Mouse (Mus musculus): ENCODE results near the gene Tmem120b. TPM values are rescaled to one million over a fixed set of nuclear protein-coding genes. Genes with fewer than 3 reads are reported as not detected.

The Tmem120b gene
- polyA plus RNA-seq, 1 experiment from 2014 or later, result 12.9 TPM

GRCm38 (mm10) chr5:123139722-123140627 is 71.8 kb downstream of the Tmem120b start:
- Histone ChIP-seq H3K27ac (peak overlapping the region; percentile 100), H3K36me3 (no peaks in the 10 kb centered on the region), H3K27me3 (replicated peaks) (no peaks in the 10 kb centered on the region), H3K4me3 (replicated peaks) (peak overlapping the region; percentile 60), H3K9ac (peak overlapping the region; percentile 88), H3K4me2 (peak overlapping the region; percentile 87), H3K4me1 (peaks cover 39% of the 10 kb centered on the region), H3K9me3 (no peaks in the 10 kb centered on the region)
- under 1% methylated on average over 28 of the region's 28 CpGs for WGBS
- ATAC-seq (ENCODE audit: insufficient read depth, low FRiP score, low read depth), result no peak

DNA sequence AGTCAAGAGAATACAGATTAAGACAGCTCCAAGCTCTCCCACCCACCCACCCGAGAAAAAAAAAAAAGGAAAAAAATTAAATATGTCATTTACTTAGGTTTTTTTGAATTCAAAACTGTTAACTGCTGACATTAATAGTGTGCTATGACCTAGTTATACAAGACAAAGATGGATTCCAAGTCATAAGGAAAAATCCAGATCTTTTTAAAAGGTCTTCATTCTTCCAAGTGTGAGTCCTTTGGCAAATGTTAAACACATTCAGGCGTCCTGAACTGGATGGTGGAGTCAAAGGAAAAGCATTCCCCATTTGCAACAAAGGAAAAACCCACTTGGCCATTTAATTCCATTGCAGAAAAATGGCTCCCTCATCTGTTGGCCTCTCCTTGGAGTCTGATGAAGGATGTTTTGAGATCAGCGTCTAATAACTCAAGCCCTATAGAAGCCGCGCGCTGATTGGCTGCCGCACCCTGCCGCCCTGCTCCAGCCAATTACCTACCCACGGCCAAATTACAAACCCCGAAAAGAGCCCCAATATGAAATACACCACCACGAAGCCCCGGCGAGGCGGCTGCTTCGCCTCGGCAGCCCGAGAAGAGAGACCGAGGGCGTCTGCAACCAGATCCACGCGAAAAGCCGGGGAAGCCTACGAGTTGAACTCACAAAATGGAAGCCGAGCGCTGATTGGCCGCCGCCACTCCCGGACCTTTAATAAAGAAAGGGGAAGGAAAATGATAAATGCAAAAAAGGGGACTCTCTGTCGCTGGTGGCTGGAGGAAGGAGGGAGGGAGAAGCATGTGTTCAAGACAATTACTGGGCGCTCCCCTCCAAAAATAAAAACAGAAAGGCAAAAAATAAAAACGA is 72.7 kb downstream of the Tmem120b start:
- ATAC-seq (ENCODE audit: insufficient read depth, low FRiP score, low read depth), result peak; percentile 16; the same call in 1 of the 2 replicates
- Histone ChIP-seq H3K9ac (peak overlapping the region; percentile 98), H3K27ac (peak overlapping the region; percentile 100), H3K4me2 (peak overlapping the region; percentile 90), H3K9me3 (no peaks in the 10 kb centered on the region), H3K4me1 (peaks cover 39% of the 10 kb centered on the region), H3K4me3 (replicated peaks) (peak overlapping the region; percentile 90), H3K27me3 (replicated peaks) (no peaks in the 10 kb centered on the region), H3K36me3 (no peaks in the 10 kb centered on the region)
- under 1% methylated on average over 31 of the region's 31 CpGs for WGBS

DNA sequence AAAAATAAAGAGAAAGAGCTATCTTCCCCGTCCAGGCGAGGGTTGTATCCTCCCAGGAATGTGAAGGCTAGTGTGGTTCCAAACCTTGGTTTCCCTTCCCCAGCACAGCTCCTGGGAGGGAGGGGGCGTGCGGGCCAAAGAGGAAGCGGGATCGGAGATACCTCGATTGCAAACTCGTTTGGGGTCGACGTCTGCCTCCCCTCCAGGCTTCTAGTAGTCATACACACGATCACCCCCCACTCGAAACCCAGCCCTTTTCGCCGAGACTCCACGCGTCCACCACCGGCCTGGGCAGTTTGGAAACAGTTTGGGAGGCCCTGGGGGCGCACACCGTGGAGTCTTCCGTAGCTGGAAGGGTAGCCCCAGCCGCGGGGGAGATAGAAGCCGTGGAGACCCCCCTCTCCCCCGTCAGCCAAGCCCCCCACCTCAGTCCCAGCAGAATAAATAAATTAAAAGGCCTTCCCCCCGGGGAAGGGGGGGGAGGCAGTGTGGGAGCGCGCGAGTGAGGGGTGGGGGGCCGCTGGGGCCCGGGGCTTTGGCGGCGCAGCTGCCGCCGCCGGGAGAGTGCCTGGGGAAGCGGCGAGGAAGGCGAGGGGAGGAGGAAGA is 73.4 kb downstream of the Tmem120b start:
- ATAC-seq (ENCODE audit: insufficient read depth, low FRiP score, low read depth), result no peak
- H3K9ac ChIP-seq, result peak overlapping the region; percentile 98
- H3K27ac ChIP-seq, result peak overlapping the region; percentile 100
- H3K4me1 ChIP-seq, result peaks cover 35% of the 10 kb centered on the region
- WGBS, result under 1% methylated on average over 35 of the region's 38 CpGs
- no peaks in the 10 kb centered on the region for H3K27me3 ChIP-seq (replicated peaks)
- peak overlapping the region; percentile 90 for H3K4me2 ChIP-seq
- H3K36me3 ChIP-seq, result peaks cover 3% of the 10 kb centered on the region; the same call in 1 of the 2 replicates
- no peaks in the 10 kb centered on the region for H3K9me3 ChIP-seq
- H3K4me3 ChIP-seq (replicated peaks), result peak overlapping the region; percentile 90

GRCm38 (mm10) chr5:123142161-123143157 is 74.2 kb downstream of the Tmem120b start, which contains the start of gene Setd1b:
Gene Setd1b, plus strand, starts transcription at chr5:123142193.
- Histone ChIP-seq H3K27ac (peak within 1 kb of the TSS; percentile 100), H3K4me2 (peak within 1 kb of the TSS; percentile 90), H3K4me1 (peaks cover 27% of the 10 kb centered on the region), H3K9ac (peak within 1 kb of the TSS; percentile 98), H3K9me3 (no peaks in the 10 kb centered on the region), H3K36me3 (peaks cover 11% of the 10 kb centered on the region), H3K27me3 (replicated peaks) (no peaks in the 10 kb centered on the region), H3K4me3 (replicated peaks) (peak within 1 kb of the TSS; percentile 90)
- ATAC-seq (ENCODE audit: insufficient read depth, low FRiP score, low read depth), result 0 out of 2 replicates have a peak, but pooled peaks have one; percentile 19
- WGBS, result under 1% methylated on average over 84 of the region's 103 CpGs

DNA sequence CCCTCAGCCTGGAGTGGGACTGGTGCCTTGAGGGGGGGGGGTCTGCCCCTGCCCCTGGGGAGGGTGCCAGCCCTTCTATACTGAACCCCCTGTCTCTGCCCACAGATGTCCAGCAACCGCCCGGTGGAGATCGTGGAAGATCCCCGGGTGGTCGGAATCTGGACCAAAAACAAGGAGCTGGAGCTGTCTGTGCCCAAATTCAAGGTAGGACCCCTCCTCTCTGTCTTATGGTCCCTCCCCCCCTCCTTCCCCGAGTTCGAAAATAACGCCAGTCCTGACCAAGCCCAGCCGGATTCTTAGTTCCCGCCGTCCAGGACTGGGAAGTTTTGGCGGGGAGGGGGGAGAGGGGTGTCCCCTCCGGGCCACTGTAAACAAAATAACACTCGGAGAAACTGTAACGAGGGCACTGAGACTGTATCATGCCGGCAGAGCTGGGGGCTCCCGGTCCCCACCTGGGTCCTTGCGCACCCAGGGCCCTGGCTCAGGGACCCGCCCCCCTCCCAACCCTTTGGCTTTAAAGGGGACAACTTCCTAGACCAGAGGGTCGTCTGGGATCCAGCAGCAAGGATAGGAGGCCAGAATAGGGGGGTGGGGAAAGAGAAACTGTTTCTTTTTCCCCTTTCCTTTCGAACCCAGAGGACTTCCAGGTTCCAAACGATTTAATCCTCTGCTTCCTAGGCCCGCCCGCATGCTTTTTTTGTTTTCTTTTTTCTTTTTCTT is 75.2 kb downstream of the Tmem120b start:
- peak overlapping the region; percentile 100 for H3K27ac ChIP-seq

GRCm38 (mm10) chr5:123143971-123144745 is 75.9 kb downstream of the Tmem120b start:
- H3K9ac ChIP-seq, result no peak overlapping the region; the same call in 1 of the 2 replicates
- H3K4me2 ChIP-seq, result peak overlapping the region; percentile 90
- peak overlapping the region; percentile 100; the same call in 1 of the 2 replicates for H3K27ac ChIP-seq
- H3K27me3 ChIP-seq (replicated peaks), result no peaks in the 10 kb centered on the region
- peak overlapping the region; percentile 90 for H3K4me3 ChIP-seq (replicated peaks)
- ATAC-seq (ENCODE audit: insufficient read depth, low FRiP score, low read depth), result no peak
- no peaks in the 10 kb centered on the region for H3K9me3 ChIP-seq
- H3K4me1 ChIP-seq, result peaks cover 33% of the 10 kb centered on the region
- H3K36me3 ChIP-seq, result peaks cover 24% of the 10 kb centered on the region
- WGBS, result 6% methylated on average over 17 of the region's 17 CpGs

More for the DNA sequence above, 75.2 kb downstream of the Tmem120b start:
- Histone ChIP-seq H3K27me3 (replicated peaks) (no peaks in the 10 kb centered on the region), H3K4me1 (peaks cover 25% of the 10 kb centered on the region), H3K9ac (peak overlapping the region; percentile 98), H3K4me3 (replicated peaks) (peak overlapping the region; percentile 90), H3K36me3 (peaks cover 18% of the 10 kb centered on the region), H3K4me2 (peak overlapping the region; percentile 90), H3K9me3 (no peaks in the 10 kb centered on the region)
- no peak for ATAC-seq (ENCODE audit: insufficient read depth, low FRiP score, low read depth)
- WGBS, result 1% methylated on average over 21 of the region's 24 CpGs

DNA sequence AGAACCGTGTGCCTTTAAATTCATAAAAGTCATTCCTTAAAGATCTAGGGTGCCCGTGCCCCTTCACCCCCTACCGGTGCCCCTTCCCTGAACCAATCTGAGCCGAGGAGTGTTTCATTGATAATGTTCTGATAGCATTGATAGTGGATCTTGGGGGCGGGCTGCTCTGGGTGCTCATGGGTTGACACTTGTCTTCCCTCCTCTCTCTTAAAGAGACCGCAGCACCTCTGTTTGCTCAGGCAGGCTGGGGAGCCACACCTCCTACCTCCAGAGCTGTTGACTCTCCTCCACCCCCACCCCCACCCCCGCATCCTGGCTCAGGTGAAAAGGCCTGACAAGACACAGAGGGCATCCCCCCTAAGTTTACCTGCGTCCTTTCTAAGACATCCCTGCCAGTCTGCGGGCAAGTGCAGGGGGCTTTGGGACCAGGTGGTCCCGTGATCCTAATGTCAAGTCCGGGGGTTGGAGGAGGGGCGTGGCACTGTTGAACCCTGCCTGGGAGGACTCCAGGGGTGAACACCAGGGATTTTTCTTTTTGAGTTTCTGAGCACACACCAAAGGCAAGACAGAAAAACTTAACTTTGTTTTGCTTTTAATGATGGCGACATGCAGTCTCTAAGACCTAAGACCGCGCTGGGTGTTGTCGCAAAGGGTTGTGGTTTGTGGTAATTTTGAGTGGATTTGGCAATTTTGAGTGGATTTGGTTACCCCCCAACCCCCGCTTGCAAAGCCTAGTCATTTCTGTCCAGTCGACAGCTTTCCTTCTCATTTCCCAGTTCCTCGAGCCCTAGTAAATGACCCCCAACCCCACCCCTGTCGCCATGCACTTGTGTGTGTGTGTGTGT is 76.8 kb downstream of the Tmem120b start:
- Histone ChIP-seq H3K36me3 (peaks cover 24% of the 10 kb centered on the region), H3K4me2 (peak overlapping the region; percentile 90), H3K4me1 (peaks cover 40% of the 10 kb centered on the region), H3K9ac (no peak overlapping the region), H3K27me3 (replicated peaks) (no peaks in the 10 kb centered on the region), H3K4me3 (replicated peaks) (peak overlapping the region; percentile 90), H3K27ac (no peak overlapping the region), H3K9me3 (no peaks in the 10 kb centered on the region)
- no peak for ATAC-seq (ENCODE audit: insufficient read depth, low FRiP score, low read depth)
- 30% methylated on average over 20 of the region's 20 CpGs for WGBS

- Histone ChIP-seq H3K27ac (no peak overlapping the region), H3K4me3 (replicated peaks) (no peak overlapping the region), H3K27me3 (replicated peaks) (no peaks in the 10 kb centered on the region), H3K9ac (no peak overlapping the region), H3K4me2 (no peak overlapping the region), H3K9me3 (no peaks in the 10 kb centered on the region), H3K36me3 (peaks cover 24% of the 10 kb centered on the region), H3K4me1 (peaks cover 53% of the 10 kb centered on the region)
- no peak for ATAC-seq (ENCODE audit: insufficient read depth, low FRiP score, low read depth)
- 92% methylated on average over 11 of the region's 11 CpGs for WGBS
Measured at GRCm38 (mm10) chr5:123146357-123146756, 78.1 kb downstream of the Tmem120b start.

DNA sequence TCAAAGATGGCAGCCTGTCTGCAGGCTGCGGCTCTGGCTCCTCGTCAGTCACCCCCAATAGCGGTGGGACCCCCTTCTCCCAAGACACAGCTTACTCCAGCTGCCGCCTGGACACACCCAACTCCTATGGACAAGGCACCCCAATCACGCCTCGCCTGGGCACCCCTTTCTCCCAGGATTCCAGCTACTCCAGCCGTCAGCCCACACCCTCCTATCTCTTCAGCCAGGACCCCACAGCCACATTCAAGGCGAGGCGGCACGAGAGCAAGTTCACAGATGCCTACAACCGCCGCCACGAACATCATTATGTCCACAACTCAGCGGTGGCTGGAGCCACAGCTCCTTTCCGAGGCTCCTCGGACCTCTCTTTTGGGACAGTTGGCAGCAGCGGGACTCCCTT is 79.4 kb downstream of the Tmem120b start:
- H3K4me1 ChIP-seq, result peaks cover 56% of the 10 kb centered on the region
- no peak for ATAC-seq (ENCODE audit: insufficient read depth, low FRiP score, low read depth)
- WGBS, result 85% methylated on average over 17 of the region's 17 CpGs
- no peak overlapping the region for H3K27ac ChIP-seq
- H3K4me2 ChIP-seq, result no peak overlapping the region
- no peak overlapping the region for H3K4me3 ChIP-seq (replicated peaks)
- H3K36me3 ChIP-seq, result peaks cover 30% of the 10 kb centered on the region
- H3K27me3 ChIP-seq (replicated peaks), result no peaks in the 10 kb centered on the region
- H3K9me3 ChIP-seq, result no peaks in the 10 kb centered on the region
- no peak overlapping the region for H3K9ac ChIP-seq

Measured in stomach, embryonic 15.5 days (tissue).